Mouse (Mus musculus): ENCODE data around the gene Acsm1. TPM values are rescaled to one million over a fixed set of nuclear protein-coding genes. Genes with fewer than 3 reads are reported as not detected.

Gene Acsm1
- polyA plus RNA-seq, 1 experiment from 2014 or later: not detected

DNA sequence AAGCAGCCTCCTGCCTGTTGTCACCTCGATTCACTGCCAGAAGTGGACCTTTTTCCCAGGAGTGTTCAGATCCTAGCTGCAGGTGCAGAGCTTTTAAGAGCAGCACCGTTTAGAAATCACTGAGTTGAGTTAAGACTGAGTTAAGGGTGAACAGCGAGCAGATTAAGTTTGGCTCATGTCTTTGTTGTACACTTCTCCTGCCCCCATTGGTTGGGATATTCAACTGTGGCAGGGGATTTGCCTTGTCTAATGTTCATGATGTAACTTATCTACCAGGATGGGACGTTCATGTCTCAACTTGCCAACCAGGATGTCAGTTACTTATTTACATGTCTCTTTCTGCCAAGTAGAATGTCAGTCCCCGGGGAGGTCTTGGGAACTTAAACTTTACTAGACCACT is 35.5 kb downstream of the Acsm1 start:
- H3K4me2 ChIP-seq (ENCODE audit: low read depth, low read length): no peak overlapping the region
- 82% methylated on average over 5 of the region's 5 CpGs for WGBS
- ATAC-seq (ENCODE audit: low read depth): no peak
- no peak overlapping the region for H3K27ac ChIP-seq (ENCODE audit: low read depth, low read length)
- H3K36me3 ChIP-seq (ENCODE audit: control insufficient read depth, insufficient read depth, low read length): no peaks in the 10 kb centered on the region
- no peaks in the 10 kb centered on the region for H3K4me1 ChIP-seq (ENCODE audit: control insufficient read depth, insufficient read depth, low read length)
- H3K27me3 ChIP-seq (ENCODE audit: control insufficient read depth, insufficient read depth, low read length): no peaks in the 10 kb centered on the region
- no peaks in the 10 kb centered on the region for H3K9me3 ChIP-seq (ENCODE audit: control insufficient read depth, low read length)
- H3K9ac ChIP-seq (replicated peaks; ENCODE audit: low read depth, low read length): no peak overlapping the region
- H3K4me3 ChIP-seq (ENCODE audit: low read depth, low read length): no peak overlapping the region

DNA sequence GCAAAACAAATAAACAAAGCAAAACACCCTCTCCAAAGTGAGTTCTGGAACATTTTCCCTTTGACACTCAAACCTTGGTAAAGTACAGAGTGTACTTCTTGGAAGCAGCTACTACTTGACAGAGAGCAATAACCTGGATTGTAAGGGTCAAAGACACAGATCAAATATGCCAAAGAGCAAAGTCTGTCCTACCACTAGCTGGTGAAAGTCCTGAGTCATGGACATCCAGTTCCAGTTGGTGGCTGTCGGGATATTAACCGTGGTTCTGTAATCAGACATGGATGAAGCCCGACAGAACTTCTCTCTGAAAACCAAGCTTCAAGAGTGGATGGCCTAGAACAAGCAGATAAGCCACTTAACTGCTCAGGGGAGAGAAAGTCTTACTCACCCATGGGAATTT is 61.1 kb downstream of the Acsm1 start:
- Histone ChIP-seq H3K4me1 (ENCODE audit: control insufficient read depth, insufficient read depth, low read length) (no peaks in the 10 kb centered on the region), H3K9ac (replicated peaks; ENCODE audit: low read depth, low read length) (no peak overlapping the region), H3K4me2 (ENCODE audit: low read depth, low read length) (no peak overlapping the region), H3K9me3 (ENCODE audit: control insufficient read depth, low read length) (no peaks in the 10 kb centered on the region), H3K4me3 (ENCODE audit: low read depth, low read length) (no peak overlapping the region), H3K36me3 (ENCODE audit: control insufficient read depth, insufficient read depth, low read length) (no peaks in the 10 kb centered on the region), H3K27me3 (ENCODE audit: control insufficient read depth, insufficient read depth, low read length) (no peaks in the 10 kb centered on the region), H3K27ac (ENCODE audit: low read depth, low read length) (no peak overlapping the region)
- ATAC-seq (ENCODE audit: low read depth): no peak
- 89% methylated on average over 3 of the region's 3 CpGs for WGBS

DNA sequence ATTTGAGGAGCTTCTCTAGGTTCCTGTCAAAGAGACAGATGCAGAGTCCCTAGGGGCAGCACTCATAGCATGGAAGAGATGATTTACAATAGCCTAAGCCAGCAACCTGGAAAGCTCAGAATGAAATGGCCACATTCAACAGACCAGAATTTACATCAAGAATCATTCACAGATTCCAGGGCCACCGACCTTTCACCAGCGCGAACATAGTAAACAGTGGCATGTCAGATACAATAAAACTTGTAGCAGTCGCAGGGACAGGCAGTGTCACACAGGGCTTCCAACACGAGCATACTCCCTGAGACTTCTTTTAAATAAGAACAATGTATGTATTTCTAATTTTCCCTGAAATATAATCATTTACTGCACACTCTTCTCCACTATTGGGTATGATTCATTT is 63.6 kb downstream of the Acsm1 start:
- Histone ChIP-seq H3K4me1 (ENCODE audit: control insufficient read depth, insufficient read depth, low read length) (no peaks in the 10 kb centered on the region), H3K9ac (replicated peaks; ENCODE audit: low read depth, low read length) (no peak overlapping the region), H3K27ac (ENCODE audit: low read depth, low read length) (no peak overlapping the region), H3K36me3 (ENCODE audit: control insufficient read depth, insufficient read depth, low read length) (no peaks in the 10 kb centered on the region), H3K4me3 (ENCODE audit: low read depth, low read length) (no peak overlapping the region), H3K27me3 (ENCODE audit: control insufficient read depth, insufficient read depth, low read length) (no peaks in the 10 kb centered on the region), H3K4me2 (ENCODE audit: low read depth, low read length) (no peak overlapping the region), H3K9me3 (ENCODE audit: control insufficient read depth, low read length) (no peaks in the 10 kb centered on the region)
- WGBS: 78% methylated on average over 5 of the region's 5 CpGs
- no peak for ATAC-seq (ENCODE audit: low read depth)

DNA sequence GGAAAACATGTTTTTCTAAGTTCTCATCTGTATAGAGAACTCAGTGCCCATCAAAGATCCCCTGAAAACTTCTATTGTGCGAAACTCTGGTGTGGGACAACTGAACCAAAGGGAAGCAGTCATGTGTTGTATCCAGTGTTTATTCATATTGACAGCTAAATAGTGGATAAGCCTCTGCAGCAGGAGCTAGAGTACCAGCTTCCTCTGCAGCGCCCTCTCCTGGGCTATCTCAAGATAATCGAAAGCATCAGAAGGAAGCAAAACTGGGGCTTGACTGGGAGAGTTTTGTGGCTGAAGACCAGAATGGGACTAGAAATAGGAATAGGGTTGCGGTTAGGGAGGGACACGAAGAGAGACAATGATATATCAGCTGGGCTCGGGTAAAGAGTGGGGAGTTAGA is 64.1 kb downstream of the Acsm1 start:
- H3K4me2 ChIP-seq (ENCODE audit: low read depth, low read length): no peak overlapping the region
- H3K9me3 ChIP-seq (ENCODE audit: control insufficient read depth, low read length): no peaks in the 10 kb centered on the region
- H3K9ac ChIP-seq (replicated peaks; ENCODE audit: low read depth, low read length): no peak overlapping the region
- no peak overlapping the region for H3K27ac ChIP-seq (ENCODE audit: low read depth, low read length)
- no peak overlapping the region for H3K4me3 ChIP-seq (ENCODE audit: low read depth, low read length)
- no peaks in the 10 kb centered on the region for H3K27me3 ChIP-seq (ENCODE audit: control insufficient read depth, insufficient read depth, low read length)
- H3K4me1 ChIP-seq (ENCODE audit: control insufficient read depth, insufficient read depth, low read length): no peaks in the 10 kb centered on the region
- H3K36me3 ChIP-seq (ENCODE audit: control insufficient read depth, insufficient read depth, low read length): no peaks in the 10 kb centered on the region
- no peak for ATAC-seq (ENCODE audit: low read depth)
- 46% methylated on average over 6 of the region's 6 CpGs for WGBS

DNA sequence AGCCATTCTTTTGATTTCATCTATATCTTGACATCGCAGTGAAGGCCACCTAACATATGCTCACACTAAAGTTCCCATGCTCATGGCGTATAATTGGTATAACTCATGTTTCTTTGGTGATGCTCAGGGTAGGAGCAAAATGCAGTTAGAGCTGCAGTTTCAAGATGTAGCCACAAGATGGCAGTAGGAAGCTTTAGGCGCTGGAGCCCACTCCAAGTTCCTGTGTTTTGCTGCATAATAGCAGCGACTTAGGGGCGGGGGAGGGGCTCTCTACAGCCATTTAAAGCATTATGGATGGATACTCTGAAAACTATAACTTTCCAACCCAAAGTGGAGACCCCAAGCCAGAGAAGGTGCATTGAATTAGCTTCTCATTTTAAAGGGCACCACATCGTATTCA is 66.6 kb downstream of the Acsm1 start:
- no peak overlapping the region for H3K4me3 ChIP-seq (ENCODE audit: low read depth, low read length)
- WGBS: 20% methylated on average over 6 of the region's 6 CpGs
- peak; percentile 79 for ATAC-seq (ENCODE audit: low read depth)
- no peak overlapping the region for H3K27ac ChIP-seq (ENCODE audit: low read depth, low read length)
- no peaks in the 10 kb centered on the region for H3K36me3 ChIP-seq (ENCODE audit: control insufficient read depth, insufficient read depth, low read length)
- no peaks in the 10 kb centered on the region for H3K4me1 ChIP-seq (ENCODE audit: control insufficient read depth, insufficient read depth, low read length)
- no peaks in the 10 kb centered on the region for H3K27me3 ChIP-seq (ENCODE audit: control insufficient read depth, insufficient read depth, low read length)
- no peaks in the 10 kb centered on the region for H3K9me3 ChIP-seq (ENCODE audit: control insufficient read depth, low read length)
- no peak overlapping the region for H3K4me2 ChIP-seq (ENCODE audit: low read depth, low read length)
- H3K9ac ChIP-seq (replicated peaks; ENCODE audit: low read depth, low read length): no peak overlapping the region

DNA sequence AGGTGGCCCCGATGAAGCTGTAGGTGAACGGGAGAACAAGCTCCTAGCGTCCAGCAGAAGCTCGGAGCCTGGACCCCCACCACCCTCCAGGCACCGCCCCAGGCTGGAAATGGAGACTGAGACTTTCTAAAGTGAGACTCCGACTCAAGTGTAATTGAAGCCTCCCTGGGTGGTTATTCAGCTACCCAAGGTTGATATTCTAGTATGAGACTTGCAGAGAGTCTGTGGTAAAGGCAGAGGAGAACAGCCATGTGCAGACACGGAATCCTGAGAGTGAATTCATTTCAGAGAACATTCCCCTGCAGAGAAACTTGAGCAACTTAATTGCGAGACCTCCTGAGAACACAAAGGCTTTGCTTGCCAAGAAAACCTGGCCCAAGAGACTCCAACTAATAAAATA is 73.3 kb downstream of the Acsm1 start:
- 78% methylated on average over 8 of the region's 8 CpGs for WGBS
- H3K27ac ChIP-seq (ENCODE audit: low read depth, low read length): no peak overlapping the region
- no peak for ATAC-seq (ENCODE audit: low read depth)
- H3K9me3 ChIP-seq (ENCODE audit: control insufficient read depth, low read length): no peaks in the 10 kb centered on the region
- H3K9ac ChIP-seq (replicated peaks; ENCODE audit: low read depth, low read length): no peak overlapping the region
- H3K4me2 ChIP-seq (ENCODE audit: low read depth, low read length): no peak overlapping the region
- H3K36me3 ChIP-seq (ENCODE audit: control insufficient read depth, insufficient read depth, low read length): no peaks in the 10 kb centered on the region
- no peaks in the 10 kb centered on the region for H3K27me3 ChIP-seq (ENCODE audit: control insufficient read depth, insufficient read depth, low read length)
- no peak overlapping the region for H3K4me3 ChIP-seq (ENCODE audit: low read depth, low read length)
- H3K4me1 ChIP-seq (ENCODE audit: control insufficient read depth, insufficient read depth, low read length): no peaks in the 10 kb centered on the region

DNA sequence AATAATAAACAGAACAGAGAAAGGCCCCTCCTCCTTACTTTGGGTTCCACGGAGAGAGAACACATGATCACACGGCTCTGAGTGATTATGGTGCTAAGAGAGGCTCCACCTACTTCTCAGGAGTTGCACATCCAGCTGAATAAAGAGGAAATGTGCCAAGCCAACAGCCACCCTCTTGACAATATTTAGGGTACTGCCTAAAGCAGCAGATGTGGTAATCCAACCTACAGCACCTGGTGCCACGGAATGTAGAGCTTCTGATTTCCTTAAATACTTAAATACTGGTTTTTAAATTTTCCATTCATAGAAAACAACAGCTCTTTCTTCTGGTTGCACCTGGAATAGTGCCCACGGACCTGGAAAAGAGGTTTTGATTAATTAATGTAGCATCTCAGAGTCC is 75.9 kb downstream of the Acsm1 start:
- no peak overlapping the region for H3K9ac ChIP-seq (replicated peaks; ENCODE audit: low read depth, low read length)
- no peak overlapping the region for H3K4me3 ChIP-seq (ENCODE audit: low read depth, low read length)
- no peaks in the 10 kb centered on the region for H3K27me3 ChIP-seq (ENCODE audit: control insufficient read depth, insufficient read depth, low read length)
- no peaks in the 10 kb centered on the region for H3K9me3 ChIP-seq (ENCODE audit: control insufficient read depth, low read length)
- 71% methylated on average over 4 of the region's 4 CpGs for WGBS
- H3K4me2 ChIP-seq (ENCODE audit: low read depth, low read length): no peak overlapping the region
- no peak for ATAC-seq (ENCODE audit: low read depth)
- H3K4me1 ChIP-seq (ENCODE audit: control insufficient read depth, insufficient read depth, low read length): no peaks in the 10 kb centered on the region
- H3K27ac ChIP-seq (ENCODE audit: low read depth, low read length): no peak overlapping the region
- no peaks in the 10 kb centered on the region for H3K36me3 ChIP-seq (ENCODE audit: control insufficient read depth, insufficient read depth, low read length)

DNA sequence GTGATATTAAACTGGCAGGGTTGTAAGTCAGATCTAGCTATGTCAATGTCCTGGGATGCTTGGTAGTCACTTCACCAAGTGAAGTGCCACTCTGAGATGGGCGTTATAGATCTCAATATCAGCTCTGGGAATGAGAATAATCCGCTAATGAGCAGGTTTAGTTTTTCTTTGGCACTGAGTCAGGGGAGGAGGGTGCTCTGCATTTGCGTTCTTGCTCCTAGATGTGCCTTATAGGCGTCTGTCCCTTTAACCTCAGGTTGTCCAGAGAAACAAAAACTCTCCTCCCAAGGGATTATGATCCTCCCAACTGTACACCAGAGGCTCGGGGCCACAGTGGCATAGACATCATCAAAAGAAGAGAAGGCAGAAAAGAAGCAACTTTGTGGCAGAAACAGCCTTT is 82.9 kb downstream of the Acsm1 start, which contains the start of gene Acsm4:
Gene Acsm4 (plus strand): TSS at position 301 of the 400 bp plus-strand sequence.
- no peak within 1 kb of the TSS for H3K4me3 ChIP-seq (ENCODE audit: low read depth, low read length)
- H3K27ac ChIP-seq (ENCODE audit: low read depth, low read length): no peak within 1 kb of the TSS
- H3K9me3 ChIP-seq (ENCODE audit: control insufficient read depth, low read length): no peaks in the 10 kb centered on the region
- no peaks in the 10 kb centered on the region for H3K27me3 ChIP-seq (ENCODE audit: control insufficient read depth, insufficient read depth, low read length)
- H3K9ac ChIP-seq (replicated peaks; ENCODE audit: low read depth, low read length): no peak within 1 kb of the TSS
- H3K4me1 ChIP-seq (ENCODE audit: control insufficient read depth, insufficient read depth, low read length): no peaks in the 10 kb centered on the region
- H3K36me3 ChIP-seq (ENCODE audit: control insufficient read depth, insufficient read depth, low read length): no peaks in the 10 kb centered on the region
- H3K4me2 ChIP-seq (ENCODE audit: low read depth, low read length): no peak within 1 kb of the TSS
- ATAC-seq (ENCODE audit: low read depth): no peak
- WGBS: 84% methylated on average over 5 of the region's 5 CpGs

DNA sequence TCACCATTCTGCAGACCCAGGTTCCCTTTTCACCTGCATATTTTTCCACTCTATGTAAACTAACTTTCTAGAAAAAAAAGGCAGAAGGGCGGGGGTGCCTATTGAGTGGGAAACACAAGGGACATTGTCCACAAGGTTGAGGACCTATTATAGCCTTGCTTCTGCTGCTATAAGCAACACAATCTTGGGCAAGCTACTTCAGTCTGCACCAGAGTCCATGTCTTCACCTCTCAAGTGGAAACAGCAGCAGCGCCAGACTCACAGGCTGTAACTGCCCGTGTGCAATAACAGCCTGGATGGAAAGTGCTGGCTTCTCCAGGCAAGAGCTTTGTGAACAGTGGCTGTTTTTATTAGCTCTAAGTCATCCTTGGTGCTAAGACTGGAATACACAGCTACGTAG is 85.5 kb downstream of the Acsm1 start:
- Histone ChIP-seq H3K4me1 (ENCODE audit: control insufficient read depth, insufficient read depth, low read length) (no peaks in the 10 kb centered on the region), H3K27me3 (ENCODE audit: control insufficient read depth, insufficient read depth, low read length) (no peaks in the 10 kb centered on the region), H3K9ac (replicated peaks; ENCODE audit: low read depth, low read length) (no peak overlapping the region), H3K4me3 (ENCODE audit: low read depth, low read length) (no peak overlapping the region), H3K27ac (ENCODE audit: low read depth, low read length) (no peak overlapping the region), H3K9me3 (ENCODE audit: control insufficient read depth, low read length) (no peaks in the 10 kb centered on the region), H3K36me3 (ENCODE audit: control insufficient read depth, insufficient read depth, low read length) (no peaks in the 10 kb centered on the region), H3K4me2 (ENCODE audit: low read depth, low read length) (no peak overlapping the region)
- no peak for ATAC-seq (ENCODE audit: low read depth)
- WGBS: 82% methylated on average over 4 of the region's 4 CpGs

DNA sequence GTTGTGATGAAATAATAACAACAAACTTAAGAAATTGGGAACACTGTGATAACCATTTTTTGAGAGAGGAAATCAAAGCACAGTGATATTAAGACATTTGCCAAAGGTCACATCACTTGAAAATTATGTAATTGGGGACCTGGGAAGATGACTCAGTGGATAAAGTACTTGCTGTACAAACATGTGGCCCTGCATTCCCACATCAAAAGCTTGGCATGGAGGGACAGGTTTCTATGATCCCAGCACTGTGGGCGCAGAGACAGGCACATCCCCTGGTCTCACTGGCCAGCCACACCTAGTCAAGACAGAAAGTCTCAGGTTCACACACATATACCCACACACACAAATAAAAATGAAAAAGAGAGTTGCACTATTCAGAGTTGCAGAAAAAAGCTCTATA is 88.1 kb downstream of the Acsm1 start:
- Histone ChIP-seq H3K4me3 (ENCODE audit: low read depth, low read length) (no peak overlapping the region), H3K4me1 (ENCODE audit: control insufficient read depth, insufficient read depth, low read length) (no peaks in the 10 kb centered on the region), H3K4me2 (ENCODE audit: low read depth, low read length) (no peak overlapping the region), H3K9me3 (ENCODE audit: control insufficient read depth, low read length) (no peaks in the 10 kb centered on the region), H3K9ac (replicated peaks; ENCODE audit: low read depth, low read length) (no peak overlapping the region), H3K27me3 (ENCODE audit: control insufficient read depth, insufficient read depth, low read length) (no peaks in the 10 kb centered on the region), H3K27ac (ENCODE audit: low read depth, low read length) (no peak overlapping the region), H3K36me3 (ENCODE audit: control insufficient read depth, insufficient read depth, low read length) (no peaks in the 10 kb centered on the region)
- ATAC-seq (ENCODE audit: low read depth): no peak
- WGBS: 89% methylated on average over 1 of the region's 1 CpGs

Data from neural tube, embryonic 14.5 days (tissue).